Mouse (Mus musculus) G1E (cell line): ENCODE measurements around the gene Pde1c.

Experiments used
- CTCF ChIP-seq: IDR thresholded peaks from 2 replicates; pipeline ENCODE4 v1.5.1; 2012; ENCODE audit warnings: low read depth, low read length, inconsistent platforms, mixed read lengths
- POLR2AphosphoS5 ChIP-seq: IDR thresholded peaks from 2 replicates; pipeline ENCODE4 v1.6.1; 2012; ENCODE audit warnings: low read depth, low read length, inconsistent platforms; ENCODE audit not compliant: insufficient replicate concordance

GRCm38 (mm10) chr6:56328103-56328502, 240.8 kb downstream of the Pde1c start:
- TF ChIP-seq CTCF: no peak
- TF ChIP-seq POLR2AphosphoS5: no peak
